19 mouse cellular contexts compared by ENCODE assay signal in genomic region chr3:98101541-98101940, GRCm38 (mm10). TPM values are rescaled to one million over a fixed set of nuclear protein-coding genes. Genes with fewer than 3 reads are reported as not detected.
DNase-seq lines count a peak whose midpoint lies in the region; ATAC-seq and TF ChIP-seq lines count a peak whose summit lies in the region.
"Had no signal": no experiment of that assay in that cellular context is flagged by ENCODE, and none has a peak within 500 bp of the region (broad histone marks: within the 10 kb centered on the region; RNA-seq: fewer than 3 reads in every experiment).

No protein-coding gene starts in this region.

- no peak overlapping the region for H3K4me3 ChIP-seq in hindbrain, embryonic 10.5 days
- H3K4me3 ChIP-seq in hindbrain, embryonic 11.5 days (ENCODE audit: low read depth, low read length): no peak overlapping the region
- H3K4me3 ChIP-seq in embryonic facial prominence, embryonic 15.5 days (replicated peaks): no peak overlapping the region
- no peak overlapping the region for H3K4me3 ChIP-seq in limb, embryonic 14.5 days (replicated peaks; ENCODE audit: low read length)
- no peak overlapping the region for H3K4me3 ChIP-seq in midbrain, embryonic 14.5 days (replicated peaks; ENCODE audit: low read depth, low read length)
- H3K4me3 ChIP-seq: forebrain, embryonic 13.5 days had no signal

- no peak for TF ChIP-seq POLR2A in limb, embryonic 14.5 days (IDR thresholded peaks at IDR 0.05; ENCODE audit: borderline replicate concordance, extremely low read depth, insufficient read depth, insufficient read length)

- WGBS in hindbrain, embryonic 10.5 days: 78% methylated on average over 10 of the region's 10 CpGs
- WGBS in hindbrain, embryonic 11.5 days: 69% methylated on average over 10 of the region's 10 CpGs
- WGBS in embryonic facial prominence, embryonic 15.5 days: 36% methylated on average over 10 of the region's 10 CpGs
- 30% methylated on average over 10 of the region's 10 CpGs for WGBS in limb, embryonic 14.5 days
- 90% methylated on average over 10 of the region's 10 CpGs for WGBS in midbrain, embryonic 14.5 days

- peak; percentile 19 for DNase-seq in hindbrain, embryonic 10.5 days (ENCODE audit: low spot score)
- no peak for DNase-seq in hindbrain, embryonic 11.5 days (ENCODE audit: low spot score)
- peak; percentile 26 for DNase-seq in lung, postnatal 36 days
- no peak for DNase-seq in lung, adult 18-20 months
- peak; percentile 51 for DNase-seq in limb, embryonic 14.5 days (ENCODE audit: low spot score)
- no peak for DNase-seq in midbrain, embryonic 14.5 days
- DNase-seq in adrenal gland, adult (ENCODE audit: inconsistent age in 2 of 2, low spot score in 1 of 2): no peak
- DNase-seq: B cell, adult 2 months; cerebellum, postnatal 14 days; right cerebral cortex, postnatal 14 days had no signal

- H3K4me1 ChIP-seq in hindbrain, embryonic 10.5 days (replicated peaks): peaks cover 31% of the 10 kb centered on the region
- no peaks in the 10 kb centered on the region; the same call in 1 of the 2 replicates for H3K4me1 ChIP-seq in hindbrain, embryonic 11.5 days (replicated peaks; ENCODE audit: control insufficient read depth, insufficient read depth, low read length)
- peaks cover 54% of the 10 kb centered on the region for H3K4me1 ChIP-seq in embryonic facial prominence, embryonic 15.5 days
- H3K4me1 ChIP-seq in limb, embryonic 14.5 days (ENCODE audit: control insufficient read depth, insufficient read depth, low read length): peaks cover 37% of the 10 kb centered on the region
- H3K4me1 ChIP-seq in midbrain, embryonic 14.5 days (ENCODE audit: control insufficient read depth, insufficient read depth, low read length): peaks cover 8% of the 10 kb centered on the region

- H3K27me3 ChIP-seq in hindbrain, embryonic 10.5 days (ENCODE audit: insufficient read depth, poor library complexity, severe bottlenecking): peaks cover 5% of the 10 kb centered on the region
- H3K27me3 ChIP-seq in hindbrain, embryonic 11.5 days (ENCODE audit: control insufficient read depth, insufficient read depth, low read length): no peaks in the 10 kb centered on the region
- H3K27me3 ChIP-seq in embryonic facial prominence, embryonic 15.5 days: no peaks in the 10 kb centered on the region
- no peaks in the 10 kb centered on the region for H3K27me3 ChIP-seq in limb, embryonic 14.5 days (ENCODE audit: control insufficient read depth, insufficient read depth, low read length)
- no peaks in the 10 kb centered on the region for H3K27me3 ChIP-seq in midbrain, embryonic 14.5 days (ENCODE audit: control insufficient read depth, insufficient read depth, low read length)
- H3K27me3 ChIP-seq: forebrain, embryonic 13.5 days had no signal

- ATAC-seq in hindbrain, embryonic 11.5 days (ENCODE audit: low FRiP score): no peak
- ATAC-seq in embryonic facial prominence, embryonic 15.5 days (ENCODE audit: insufficient number of reproducible peaks, low FRiP score, low TSS enrichment, low read depth): no peak
- ATAC-seq in limb, embryonic 14.5 days (ENCODE audit: low FRiP score, low read depth): peak; percentile 36
- ATAC-seq in midbrain, embryonic 14.5 days (ENCODE audit: low FRiP score, low TSS enrichment): no peak
- ATAC-seq: activated CD4-positive, CD25-positive, alpha-beta regulatory T cell, adult 4 months; forebrain, embryonic 13.5 days; inflammation-experienced regulatory T-cells, adult 6 months had no signal

- H3K27ac ChIP-seq in hindbrain, embryonic 10.5 days: no peak overlapping the region
- H3K27ac ChIP-seq in hindbrain, embryonic 11.5 days (ENCODE audit: low read depth, low read length): no peak overlapping the region
- peak overlapping the region; percentile 29; the same call in 1 of the 2 replicates for H3K27ac ChIP-seq in embryonic facial prominence, embryonic 15.5 days (replicated peaks)
- H3K27ac ChIP-seq in limb, embryonic 14.5 days (replicated peaks; ENCODE audit: low read depth, low read length): peak overlapping the region; percentile 48
- H3K27ac ChIP-seq in midbrain, embryonic 14.5 days (replicated peaks; ENCODE audit: low read depth, low read length): no peak overlapping the region
- H3K27ac ChIP-seq: forebrain, embryonic 13.5 days had no signal

- H3K36me3 ChIP-seq in hindbrain, embryonic 10.5 days: peaks cover 96% of the 10 kb centered on the region
- peaks cover 17% of the 10 kb centered on the region for H3K36me3 ChIP-seq in hindbrain, embryonic 11.5 days (ENCODE audit: control insufficient read depth, insufficient read depth, low read length)
- H3K36me3 ChIP-seq in embryonic facial prominence, embryonic 15.5 days: peaks cover 79% of the 10 kb centered on the region
- peaks cover 90% of the 10 kb centered on the region for H3K36me3 ChIP-seq in limb, embryonic 14.5 days (ENCODE audit: control insufficient read depth, insufficient read depth, low read length)
- H3K36me3 ChIP-seq in midbrain, embryonic 14.5 days (ENCODE audit: control insufficient read depth, insufficient read depth, low read length): peaks cover 7% of the 10 kb centered on the region

- H3K9ac ChIP-seq in hindbrain, embryonic 11.5 days (ENCODE audit: low read depth, low read length): no peak overlapping the region
- no peak overlapping the region for H3K9ac ChIP-seq in embryonic facial prominence, embryonic 15.5 days
- no peak overlapping the region for H3K9ac ChIP-seq in limb, embryonic 14.5 days (ENCODE audit: low read depth, low read length, severe bottlenecking)
- H3K9ac ChIP-seq in midbrain, embryonic 14.5 days (replicated peaks; ENCODE audit: low read length): no peak overlapping the region
- H3K9ac ChIP-seq: forebrain, embryonic 13.5 days had no signal

- H3K4me2 ChIP-seq in hindbrain, embryonic 11.5 days (replicated peaks; ENCODE audit: low read depth, low read length): no peak overlapping the region
- H3K4me2 ChIP-seq in embryonic facial prominence, embryonic 15.5 days (replicated peaks): no peak overlapping the region
- H3K4me2 ChIP-seq in limb, embryonic 14.5 days (replicated peaks; ENCODE audit: low read depth, low read length, severe bottlenecking): no peak overlapping the region
- no peak overlapping the region for H3K4me2 ChIP-seq in midbrain, embryonic 14.5 days (ENCODE audit: low read length)
- H3K4me2 ChIP-seq: forebrain, embryonic 13.5 days had no signal

- H3K9me3 ChIP-seq in hindbrain, embryonic 10.5 days: peaks cover 13% of the 10 kb centered on the region
- peaks cover 6% of the 10 kb centered on the region; the same call in 1 of the 2 replicates for H3K9me3 ChIP-seq in hindbrain, embryonic 11.5 days (ENCODE audit: control insufficient read depth, low read length)
- peaks cover 5% of the 10 kb centered on the region for H3K9me3 ChIP-seq in embryonic facial prominence, embryonic 15.5 days (replicated peaks)
- H3K9me3 ChIP-seq in limb, embryonic 14.5 days (ENCODE audit: control insufficient read depth, low read length): peaks cover 6% of the 10 kb centered on the region
- H3K9me3 ChIP-seq in midbrain, embryonic 14.5 days (ENCODE audit: control insufficient read depth, low read length): no peaks in the 10 kb centered on the region

RNA-seq across cellular contexts. Expression of gene Adam30, which starts 58.9 kb away (rescaled TPM):
- polyA plus RNA-seq in hindbrain, embryonic 10.5 days (2016; fragmentation: Nextera tagmentation; extraction: Ambion mirVana): not detected in 2 replicates
- not detected in 2 replicates for polyA plus RNA-seq in hindbrain, embryonic 11.5 days (2014; fragmentation: Nextera tagmentation; extraction: Ambion mirVana)
- not detected in 2 replicates for polyA plus RNA-seq in embryonic facial prominence, embryonic 15.5 days (2015; fragmentation: Nextera tagmentation; extraction: Ambion mirVana)
- polyA plus RNA-seq in limb, embryonic 14.5 days (2012; rRNA removed): 0.03 TPM in 1 of 2 replicates, not detected in the other
- polyA plus RNA-seq in limb, embryonic 14.5 days (2014; fragmentation: Nextera tagmentation; extraction: Ambion mirVana): not detected in 2 replicates
- polyA plus RNA-seq in midbrain, embryonic 14.5 days (2014; fragmentation: Nextera tagmentation; extraction: Ambion mirVana): not detected in 2 replicates
- polyA plus RNA-seq: activated CD4-positive, CD25-positive, alpha-beta regulatory T cell, adult 4 months; brain, embryonic 14.5 days; forebrain, embryonic 13.5 days; heart, embryonic 16.5 days; inflammation-experienced regulatory T-cells, adult 6 months; liver, embryonic 16.5 days; midbrain, postnatal 0 days; urinary bladder, adult 2 months had no signal

Comparison
In these comparisons a context has a peak if more than half of its experiments do, and no peak if none do; other contexts are left out.
1. DNase-seq: peak in hindbrain, embryonic 10.5 days (single experiment), lung, postnatal 36 days (single experiment) and limb, embryonic 14.5 days (single experiment); none in hindbrain, embryonic 11.5 days (single experiment), lung, adult 18-20 months (0 of 2), midbrain, embryonic 14.5 days (single experiment) and adrenal gland, adult (0 of 2).
2. H3K27ac ChIP-seq: peak in embryonic facial prominence, embryonic 15.5 days (single experiment) and limb, embryonic 14.5 days (single experiment); none in hindbrain, embryonic 10.5 days (single experiment), hindbrain, embryonic 11.5 days (single experiment) and midbrain, embryonic 14.5 days (single experiment).